Comparison of ENCODE assay signal across 8 mouse cellular contexts in genomic region chr2:26409362-26409761, GRCm38 (mm10). TPM values are rescaled to one million over a fixed set of nuclear protein-coding genes. Genes with fewer than 3 reads are reported as not detected.
DNase-seq lines count a peak whose midpoint lies in the region; ATAC-seq and TF ChIP-seq lines count a peak whose summit lies in the region.

No protein-coding gene starts in this region.

- H3K4me3 ChIP-seq in heart, embryonic 12.5 days, result peak overlapping the region; percentile 88; the same call in 1 of the 2 replicates
- H3K4me3 ChIP-seq in G1E (ENCODE audit: low read depth, low read length), result peak overlapping the region; percentile 84
- peak overlapping the region; percentile 88 for H3K4me3 ChIP-seq in forebrain, embryonic 16.5 days (replicated peaks; ENCODE audit: low read length)
- peak overlapping the region; percentile 75 for H3K4me3 ChIP-seq in liver, embryonic 16.5 days (ENCODE audit: low read depth, low read length)

- H3K4me2 ChIP-seq in heart, embryonic 12.5 days, result peak overlapping the region; percentile 98
- H3K4me2 ChIP-seq in forebrain, embryonic 16.5 days (ENCODE audit: low read length), result peak overlapping the region; percentile 93
- H3K4me2 ChIP-seq in liver, embryonic 16.5 days (ENCODE audit: low read depth, low read length), result peak overlapping the region; percentile 89

- no peak for TF ChIP-seq CTCF in G1E (IDR thresholded peaks at IDR 0.05; ENCODE audit: low read depth, low read length)

- no peak for DNase-seq in heart, adult 18-20 months
- no peak for DNase-seq in G1E (ENCODE audit: low spot score)
- DNase-seq in spleen, postnatal 14 days (ENCODE audit: low spot score in 2 of 2), result no peak
- no peak for DNase-seq in ovary, postnatal 14 days (ENCODE audit: low spot score)
- DNase-seq in layer of hippocampus, postnatal 36 days, result no peak

- peaks cover 48% of the 10 kb centered on the region for H3K36me3 ChIP-seq in heart, embryonic 12.5 days
- H3K36me3 ChIP-seq in G1E (replicated peaks), result peaks cover 89% of the 10 kb centered on the region
- H3K36me3 ChIP-seq in forebrain, embryonic 16.5 days (ENCODE audit: control insufficient read depth, insufficient read depth), result peaks cover 11% of the 10 kb centered on the region
- H3K36me3 ChIP-seq in liver, embryonic 16.5 days (ENCODE audit: control insufficient read depth, insufficient read depth), result peaks cover 12% of the 10 kb centered on the region

- no peaks in the 10 kb centered on the region for H3K9me3 ChIP-seq in heart, embryonic 12.5 days (replicated peaks)
- H3K9me3 ChIP-seq in G1E (replicated peaks), result no peaks in the 10 kb centered on the region
- no peaks in the 10 kb centered on the region for H3K9me3 ChIP-seq in forebrain, embryonic 16.5 days (ENCODE audit: control insufficient read depth, low read length)
- no peaks in the 10 kb centered on the region for H3K9me3 ChIP-seq in liver, embryonic 16.5 days (replicated peaks; ENCODE audit: control insufficient read depth, low read length)

- no peak overlapping the region for H3K9ac ChIP-seq in heart, embryonic 12.5 days
- H3K9ac ChIP-seq in forebrain, embryonic 16.5 days (replicated peaks; ENCODE audit: low read depth, low read length), result peak overlapping the region; percentile 92
- H3K9ac ChIP-seq in liver, embryonic 16.5 days (ENCODE audit: low read depth, low read length), result peak overlapping the region; percentile 57

- H3K4me1 ChIP-seq in heart, embryonic 12.5 days (replicated peaks), result peaks cover 38% of the 10 kb centered on the region
- H3K4me1 ChIP-seq in G1E (ENCODE audit: insufficient read depth, low read depth, low read length), result peaks cover 42% of the 10 kb centered on the region
- peaks cover 35% of the 10 kb centered on the region for H3K4me1 ChIP-seq in forebrain, embryonic 16.5 days (replicated peaks; ENCODE audit: control insufficient read depth, insufficient read depth, low read length)
- H3K4me1 ChIP-seq in liver, embryonic 16.5 days (ENCODE audit: control insufficient read depth, low read depth, low read length), result peaks cover 23% of the 10 kb centered on the region

- H3K27me3 ChIP-seq in heart, embryonic 12.5 days (replicated peaks), result no peaks in the 10 kb centered on the region
- H3K27me3 ChIP-seq in G1E (ENCODE audit: insufficient read depth, low read length), result no peaks in the 10 kb centered on the region
- no peaks in the 10 kb centered on the region for H3K27me3 ChIP-seq in forebrain, embryonic 16.5 days (replicated peaks; ENCODE audit: control insufficient read depth, insufficient read depth, low read length)
- no peaks in the 10 kb centered on the region for H3K27me3 ChIP-seq in liver, embryonic 16.5 days (ENCODE audit: control insufficient read depth, insufficient read depth, low read depth, low read length)

- 58% methylated on average over 3 of the region's 3 CpGs for WGBS in heart, embryonic 12.5 days
- 57% methylated on average over 3 of the region's 3 CpGs for WGBS in forebrain, embryonic 16.5 days
- WGBS in liver, embryonic 16.5 days (ENCODE audit: insufficient replicate concordance), result 46% methylated on average over 3 of the region's 3 CpGs

- H3K27ac ChIP-seq in heart, embryonic 12.5 days (ENCODE audit: poor library complexity, severe bottlenecking), result no peak overlapping the region
- no peak overlapping the region for H3K27ac ChIP-seq in forebrain, embryonic 16.5 days (ENCODE audit: low read length)
- H3K27ac ChIP-seq in liver, embryonic 16.5 days (ENCODE audit: low read length), result peak overlapping the region; percentile 32; the same call in 1 of the 2 replicates

- ATAC-seq in heart, embryonic 12.5 days (ENCODE audit: insufficient number of reproducible peaks, low FRiP score), result no peak
- no peak for ATAC-seq in G1E (ENCODE audit: extremely low read depth, insufficient number of reproducible peaks, low FRiP score, poor library complexity, severe bottlenecking)
- ATAC-seq in forebrain, embryonic 16.5 days, result peak; percentile 14; the same call in 1 of the 2 replicates
- ATAC-seq in liver, embryonic 16.5 days (ENCODE audit: low read depth), result no peak

RNA-seq across cellular contexts. Expression of gene Inpp5e, which starts 0.4 kb away (rescaled TPM):
- polyA plus RNA-seq in heart, embryonic 12.5 days (2016; fragmentation: Nextera tagmentation; extraction: Ambion mirVana), result 17.7 and 19.1 TPM in 2 replicates
- total RNA-seq in heart, adult 18-20 months (2021), result 10 to 100 TPM; 15.6 to 16.3 TPM
- total RNA-seq in G1E (2014; fragmentation: Nextera tagmentation) (19.7 and 23.0 TPM in 2 replicates), G1E (2017) (7.6 and 8.2 TPM in 2 replicates)
- polyA plus RNA-seq in G1E (2012), result 16.0 and 16.2 TPM in 2 replicates
- polyA plus RNA-seq in forebrain, embryonic 16.5 days (2015; fragmentation: Nextera tagmentation; extraction: Ambion mirVana), result 19.8 and 23.9 TPM in 2 replicates
- polyA plus RNA-seq in liver, embryonic 16.5 days (2015; fragmentation: Nextera tagmentation; extraction: Ambion mirVana), result 5.2 and 5.8 TPM in 2 replicates
- total RNA-seq in layer of hippocampus, postnatal 36 days (2021), result 10 to 100 TPM; 21.1 to 22.1 TPM

RNA-seq across cellular contexts. Expression of gene Pmpca, which starts 20.2 kb away (rescaled TPM):
- 142 and 145 TPM in 2 replicates for polyA plus RNA-seq in heart, embryonic 12.5 days (2016; fragmentation: Nextera tagmentation; extraction: Ambion mirVana)
- 100 to 1,000 TPM; 152 to 153 TPM for total RNA-seq in heart, adult 18-20 months (2021)
- total RNA-seq in G1E (2014; fragmentation: Nextera tagmentation) (56.9 and 76.5 TPM in 2 replicates), G1E (2017) (78.8 and 94.3 TPM in 2 replicates)
- 542 and 594 TPM in 2 replicates for polyA plus RNA-seq in G1E (2012)
- 95.3 and 100 TPM in 2 replicates for polyA plus RNA-seq in forebrain, embryonic 16.5 days (2015; fragmentation: Nextera tagmentation; extraction: Ambion mirVana)
- 55.8 and 57.6 TPM in 2 replicates for polyA plus RNA-seq in liver, embryonic 16.5 days (2015; fragmentation: Nextera tagmentation; extraction: Ambion mirVana)
- 10 to 100 TPM; 86.5 to 93.6 TPM for total RNA-seq in layer of hippocampus, postnatal 36 days (2021)

RNA-seq across cellular contexts. Expression of gene Entr1, which starts 20.2 kb away (rescaled TPM):
- 91.7 and 95.5 TPM in 2 replicates for polyA plus RNA-seq in heart, embryonic 12.5 days (2016; fragmentation: Nextera tagmentation; extraction: Ambion mirVana)
- 10 to 100 TPM; 44.9 to 45.2 TPM for total RNA-seq in heart, adult 18-20 months (2021)
- total RNA-seq in G1E (2014; fragmentation: Nextera tagmentation), result 56.5 and 69.8 TPM in 2 replicates
- 58.2 and 63.7 TPM in 2 replicates for total RNA-seq in G1E (2017)
- polyA plus RNA-seq in G1E (2012), result 68.2 and 71.5 TPM in 2 replicates
- polyA plus RNA-seq in forebrain, embryonic 16.5 days (2015; fragmentation: Nextera tagmentation; extraction: Ambion mirVana), result 194 and 208 TPM in 2 replicates
- polyA plus RNA-seq in liver, embryonic 16.5 days (2015; fragmentation: Nextera tagmentation; extraction: Ambion mirVana), result 34.1 and 34.4 TPM in 2 replicates
- total RNA-seq in layer of hippocampus, postnatal 36 days (2021), result 100 to 1,000 TPM; 151 to 165 TPM

RNA-seq across cellular contexts. Expression of gene Snapc4, which starts 28.9 kb away (rescaled TPM):
- polyA plus RNA-seq in heart, embryonic 12.5 days (2016; fragmentation: Nextera tagmentation; extraction: Ambion mirVana), result 20.4 and 23.5 TPM in 2 replicates
- total RNA-seq in heart, adult 18-20 months (2021), result 1 to 10 TPM; 5.8 to 5.9 TPM
- total RNA-seq in G1E (2014; fragmentation: Nextera tagmentation) (18.7 and 25.4 TPM in 2 replicates), G1E (2017) (42.2 and 46.0 TPM in 2 replicates)
- polyA plus RNA-seq in G1E (2012), result 64.0 and 67.9 TPM in 2 replicates
- polyA plus RNA-seq in forebrain, embryonic 16.5 days (2015; fragmentation: Nextera tagmentation; extraction: Ambion mirVana), result 32.1 and 42.6 TPM in 2 replicates
- polyA plus RNA-seq in liver, embryonic 16.5 days (2015; fragmentation: Nextera tagmentation; extraction: Ambion mirVana), result 7.1 and 10.0 TPM in 2 replicates
- total RNA-seq in layer of hippocampus, postnatal 36 days (2021), result 10 to 100 TPM; 65.3 to 72.3 TPM

RNA-seq across cellular contexts. Expression of gene Sec16a, which starts 35.7 kb away (rescaled TPM):
- polyA plus RNA-seq in heart, embryonic 12.5 days (2016; fragmentation: Nextera tagmentation; extraction: Ambion mirVana), result 22.6 and 24.5 TPM in 2 replicates
- total RNA-seq in heart, adult 18-20 months (2021), result 10 to 100 TPM; 38.9 to 39.2 TPM
- 74.0 and 83.5 TPM in 2 replicates for total RNA-seq in G1E (2014; fragmentation: Nextera tagmentation)
- 31.9 and 34.4 TPM in 2 replicates for total RNA-seq in G1E (2017)
- 24.8 and 37.8 TPM in 2 replicates for polyA plus RNA-seq in G1E (2012)
- polyA plus RNA-seq in forebrain, embryonic 16.5 days (2015; fragmentation: Nextera tagmentation; extraction: Ambion mirVana), result 21.5 and 23.1 TPM in 2 replicates
- polyA plus RNA-seq in liver, embryonic 16.5 days (2015; fragmentation: Nextera tagmentation; extraction: Ambion mirVana), result 9.3 and 12.4 TPM in 2 replicates
- 10 to 100 TPM; 52.9 to 57.5 TPM for total RNA-seq in layer of hippocampus, postnatal 36 days (2021)
